Mouse (Mus musculus): ENCODE results near the gene Uggt1. TPM values are rescaled to one million over a fixed set of nuclear protein-coding genes. Genes with fewer than 3 reads are reported as not detected.

Gene Uggt1
- polyA plus RNA-seq, 1 experiment from 2014 or later: 19.6 TPM

DNA sequence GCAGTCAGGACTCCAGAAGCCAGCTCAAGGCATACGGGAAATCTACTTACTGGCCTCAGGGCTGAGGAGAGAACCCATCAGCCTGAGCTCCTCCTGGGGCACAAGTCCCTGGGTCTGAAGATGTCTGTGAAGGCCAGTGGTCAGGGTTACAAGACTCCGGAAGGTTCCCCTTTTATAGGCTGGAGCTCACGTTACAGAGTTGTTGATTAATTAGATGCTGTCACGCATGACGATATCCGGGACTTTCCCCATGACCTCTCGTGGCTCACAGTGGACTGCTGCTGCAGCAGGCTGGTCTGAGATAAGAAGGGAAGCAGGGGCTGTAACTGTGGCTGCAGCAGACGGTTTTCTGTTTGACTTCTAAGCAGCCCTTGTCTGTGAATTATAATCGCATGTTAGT, 28.8 kb upstream of the Uggt1 start:
- WGBS (ENCODE audit: insufficient replicate concordance): 3% methylated on average over 9 of the region's 9 CpGs
- peaks cover 16% of the 10 kb centered on the region for H3K4me1 ChIP-seq (ENCODE audit: control insufficient read depth, low read depth, low read length)
- peak; percentile 48 for ATAC-seq (ENCODE audit: low read depth)
- no peak overlapping the region for H3K9ac ChIP-seq (ENCODE audit: low read depth, low read length)
- no peak overlapping the region for H3K27ac ChIP-seq (ENCODE audit: low read length)
- H3K36me3 ChIP-seq (ENCODE audit: control insufficient read depth, insufficient read depth): no peaks in the 10 kb centered on the region
- no peaks in the 10 kb centered on the region for H3K27me3 ChIP-seq (ENCODE audit: control insufficient read depth, insufficient read depth, low read depth, low read length)
- no peaks in the 10 kb centered on the region for H3K9me3 ChIP-seq (replicated peaks; ENCODE audit: control insufficient read depth, low read length)
- H3K4me2 ChIP-seq (ENCODE audit: low read depth, low read length): peak overlapping the region; percentile 28; the same call in 1 of the 2 replicates
- peak overlapping the region; percentile 25 for H3K4me3 ChIP-seq (ENCODE audit: low read depth, low read length)

DNA sequence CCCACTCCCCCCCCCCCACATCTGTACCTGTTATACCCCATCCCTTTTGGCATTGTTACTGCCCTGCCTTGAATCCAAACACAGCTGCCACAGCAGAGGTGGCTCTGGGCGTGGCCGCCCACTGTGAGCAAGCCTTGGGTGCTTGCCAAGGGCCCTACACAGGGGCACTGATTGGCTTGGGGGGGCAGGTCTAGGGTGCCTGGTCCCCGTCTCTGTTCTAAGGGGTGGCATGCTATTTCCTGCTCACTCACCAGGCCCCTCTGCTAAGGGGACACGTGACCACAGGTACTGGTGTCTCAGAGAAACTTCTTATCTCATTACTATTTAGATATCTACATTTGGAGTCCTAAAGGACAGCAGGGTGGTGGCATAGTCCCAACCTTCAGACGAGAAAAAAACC, 28.0 kb upstream of the Uggt1 start:
- no peak overlapping the region; the same call in 1 of the 2 replicates for H3K9ac ChIP-seq (ENCODE audit: low read depth, low read length)
- no peaks in the 10 kb centered on the region for H3K27me3 ChIP-seq (ENCODE audit: control insufficient read depth, insufficient read depth, low read depth, low read length)
- no peak; the same call in 1 of the 2 replicates for ATAC-seq (ENCODE audit: low read depth)
- peaks cover 16% of the 10 kb centered on the region for H3K4me1 ChIP-seq (ENCODE audit: control insufficient read depth, low read depth, low read length)
- H3K4me3 ChIP-seq (ENCODE audit: low read depth, low read length): no peak overlapping the region
- no peak overlapping the region for H3K27ac ChIP-seq (ENCODE audit: low read length)
- 0 out of 2 replicates have a peak overlapping the region, but pooled peaks have one; percentile 28 for H3K4me2 ChIP-seq (ENCODE audit: low read depth, low read length)
- no peaks in the 10 kb centered on the region for H3K9me3 ChIP-seq (replicated peaks; ENCODE audit: control insufficient read depth, low read length)
- no peaks in the 10 kb centered on the region for H3K36me3 ChIP-seq (ENCODE audit: control insufficient read depth, insufficient read depth)
- 20% methylated on average over 5 of the region's 5 CpGs for WGBS (ENCODE audit: insufficient replicate concordance)

DNA sequence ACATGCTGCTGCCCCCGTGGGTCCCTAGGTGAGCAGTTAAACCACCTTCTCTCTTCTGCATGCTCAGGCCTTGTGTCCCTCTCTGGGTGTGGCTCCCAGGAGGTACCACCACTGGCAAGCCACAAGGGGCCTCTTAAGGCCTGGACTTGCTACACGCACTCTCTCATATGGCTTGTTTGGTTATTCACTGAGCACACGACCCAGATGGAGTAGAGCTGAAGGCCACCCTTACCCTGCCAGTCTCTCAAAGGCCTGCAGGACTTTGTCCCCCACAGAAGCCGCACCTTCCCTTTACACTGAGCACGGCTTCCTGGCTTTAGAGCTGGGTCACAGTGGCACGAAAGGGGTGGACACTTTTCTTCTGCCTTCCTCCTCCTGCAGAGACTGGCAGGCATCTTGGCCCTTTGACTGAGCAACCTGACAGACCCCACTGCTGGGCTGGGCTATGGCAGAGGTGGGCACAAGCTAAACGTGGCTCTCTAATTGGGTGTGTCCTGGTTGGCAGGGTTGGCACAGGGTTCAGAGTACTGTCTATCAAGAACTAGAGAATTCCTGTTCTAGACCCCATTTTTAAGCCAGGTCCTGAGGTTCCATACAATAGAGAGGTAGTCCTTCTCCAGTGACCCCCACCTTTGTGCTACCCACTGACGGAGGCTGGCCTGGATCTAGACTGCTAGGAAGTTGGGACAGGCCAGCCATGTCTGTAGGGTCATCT, 27.2 kb upstream of the Uggt1 start:
- Histone ChIP-seq H3K4me2 (ENCODE audit: low read depth, low read length) (no peak overlapping the region), H3K4me1 (ENCODE audit: control insufficient read depth, low read depth, low read length) (peaks cover 16% of the 10 kb centered on the region), H3K27me3 (ENCODE audit: control insufficient read depth, insufficient read depth, low read depth, low read length) (no peaks in the 10 kb centered on the region), H3K27ac (ENCODE audit: low read length) (peak overlapping the region; percentile 18; the same call in 1 of the 2 replicates), H3K4me3 (ENCODE audit: low read depth, low read length) (no peak overlapping the region), H3K9me3 (replicated peaks; ENCODE audit: control insufficient read depth, low read length) (no peaks in the 10 kb centered on the region), H3K9ac (ENCODE audit: low read depth, low read length) (no peak overlapping the region), H3K36me3 (ENCODE audit: control insufficient read depth, insufficient read depth) (no peaks in the 10 kb centered on the region)
- ATAC-seq (ENCODE audit: low read depth): no peak
- 26% methylated on average over 8 of the region's 8 CpGs for WGBS (ENCODE audit: insufficient replicate concordance)

DNA sequence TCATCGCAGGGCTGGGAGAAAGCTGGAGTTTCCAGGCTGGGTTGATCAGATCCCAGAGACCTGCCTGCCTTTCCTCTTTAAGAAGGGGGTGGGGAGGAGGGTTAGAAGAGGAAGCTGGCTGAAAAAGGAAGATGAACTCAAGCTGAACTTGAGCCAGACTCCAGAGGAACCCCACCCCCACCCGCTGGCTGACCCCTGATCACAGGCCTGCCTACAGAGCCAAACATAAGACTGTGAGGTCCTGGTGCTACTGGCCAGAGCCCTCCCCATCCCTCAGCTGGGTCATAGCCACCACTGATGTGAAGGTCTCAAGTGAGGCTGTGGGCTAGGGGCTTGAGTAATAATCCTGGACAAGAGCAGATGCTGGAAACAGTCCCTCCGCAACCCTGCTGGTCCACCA, 26.1 kb upstream of the Uggt1 start:
- Histone ChIP-seq H3K4me1 (ENCODE audit: control insufficient read depth, low read depth, low read length) (peaks cover 16% of the 10 kb centered on the region), H3K4me2 (ENCODE audit: low read depth, low read length) (no peak overlapping the region), H3K9me3 (replicated peaks; ENCODE audit: control insufficient read depth, low read length) (no peaks in the 10 kb centered on the region), H3K27me3 (ENCODE audit: control insufficient read depth, insufficient read depth, low read depth, low read length) (no peaks in the 10 kb centered on the region), H3K9ac (ENCODE audit: low read depth, low read length) (no peak overlapping the region), H3K4me3 (ENCODE audit: low read depth, low read length) (no peak overlapping the region), H3K27ac (ENCODE audit: low read length) (0 out of 2 replicates have a peak overlapping the region, but pooled peaks have one; percentile 21), H3K36me3 (ENCODE audit: control insufficient read depth, insufficient read depth) (no peaks in the 10 kb centered on the region)
- peak; percentile 40; the same call in 1 of the 2 replicates for ATAC-seq (ENCODE audit: low read depth)
- 25% methylated on average over 3 of the region's 3 CpGs for WGBS (ENCODE audit: insufficient replicate concordance)

DNA sequence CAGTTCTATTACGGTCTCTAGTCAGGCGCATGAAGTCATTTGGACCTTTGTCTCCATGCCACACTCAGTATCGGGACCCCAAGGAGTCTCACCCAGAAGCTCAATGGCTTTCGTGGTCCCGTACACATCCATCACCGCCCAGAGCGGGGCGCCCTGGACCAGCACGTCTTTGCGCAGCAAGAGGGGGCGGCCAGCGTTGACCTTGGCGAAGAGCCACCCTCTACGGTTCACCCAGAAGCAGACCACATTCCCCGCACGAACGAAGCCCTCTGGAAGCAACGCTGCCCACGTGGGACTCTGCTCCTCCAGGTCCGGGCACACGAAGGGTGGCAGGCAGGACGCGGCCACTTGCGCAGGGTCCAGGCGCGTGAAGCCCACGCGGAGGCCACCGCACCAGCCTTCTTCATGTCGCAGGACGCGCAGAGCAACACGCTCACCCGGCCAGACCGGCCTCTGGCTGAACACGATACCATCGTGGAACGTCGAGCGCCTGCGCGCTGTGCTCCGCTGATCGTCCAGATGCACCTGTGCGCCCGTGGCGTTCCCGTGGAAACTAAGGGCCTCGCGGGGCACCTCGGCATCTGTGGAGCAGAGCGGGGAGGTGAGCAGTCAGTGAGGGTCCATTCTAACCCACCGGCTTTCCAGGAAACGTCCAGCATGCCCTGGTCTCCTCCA, 24.7 kb upstream of the Uggt1 start:
- Histone ChIP-seq H3K4me2 (ENCODE audit: low read depth, low read length) (no peak overlapping the region), H3K27me3 (ENCODE audit: control insufficient read depth, insufficient read depth, low read depth, low read length) (no peaks in the 10 kb centered on the region), H3K36me3 (ENCODE audit: control insufficient read depth, insufficient read depth) (no peaks in the 10 kb centered on the region), H3K9ac (ENCODE audit: low read depth, low read length) (no peak overlapping the region), H3K27ac (ENCODE audit: low read length) (no peak overlapping the region), H3K4me1 (ENCODE audit: control insufficient read depth, low read depth, low read length) (peaks cover 17% of the 10 kb centered on the region), H3K4me3 (ENCODE audit: low read depth, low read length) (no peak overlapping the region), H3K9me3 (replicated peaks; ENCODE audit: control insufficient read depth, low read length) (no peaks in the 10 kb centered on the region)
- 67% methylated on average over 54 of the region's 54 CpGs for WGBS (ENCODE audit: insufficient replicate concordance)
- no peak for ATAC-seq (ENCODE audit: low read depth)

GRCm38 (mm10) chr1:36267595-36267994, 23.1 kb upstream of the Uggt1 start:
- 86% methylated on average over 3 of the region's 3 CpGs for WGBS (ENCODE audit: insufficient replicate concordance)
- H3K9me3 ChIP-seq (replicated peaks; ENCODE audit: control insufficient read depth, low read length): no peaks in the 10 kb centered on the region
- no peak overlapping the region for H3K27ac ChIP-seq (ENCODE audit: low read length)
- H3K27me3 ChIP-seq (ENCODE audit: control insufficient read depth, insufficient read depth, low read depth, low read length): no peaks in the 10 kb centered on the region
- peaks cover 10% of the 10 kb centered on the region; the same call in 1 of the 2 replicates for H3K4me1 ChIP-seq (ENCODE audit: control insufficient read depth, low read depth, low read length)
- no peak for ATAC-seq (ENCODE audit: low read depth)
- no peaks in the 10 kb centered on the region for H3K36me3 ChIP-seq (ENCODE audit: control insufficient read depth, insufficient read depth)
- no peak overlapping the region for H3K4me2 ChIP-seq (ENCODE audit: low read depth, low read length)
- no peak overlapping the region for H3K9ac ChIP-seq (ENCODE audit: low read depth, low read length)
- no peak overlapping the region for H3K4me3 ChIP-seq (ENCODE audit: low read depth, low read length)

- Histone ChIP-seq H3K4me3 (ENCODE audit: low read depth, low read length) (no peak overlapping the region), H3K9me3 (replicated peaks; ENCODE audit: control insufficient read depth, low read length) (no peaks in the 10 kb centered on the region), H3K27ac (ENCODE audit: low read length) (no peak overlapping the region), H3K36me3 (ENCODE audit: control insufficient read depth, insufficient read depth) (no peaks in the 10 kb centered on the region), H3K9ac (ENCODE audit: low read depth, low read length) (no peak overlapping the region), H3K4me1 (ENCODE audit: control insufficient read depth, low read depth, low read length) (peaks cover 5% of the 10 kb centered on the region; the same call in 1 of the 2 replicates), H3K4me2 (ENCODE audit: low read depth, low read length) (no peak overlapping the region), H3K27me3 (ENCODE audit: control insufficient read depth, insufficient read depth, low read depth, low read length) (no peaks in the 10 kb centered on the region)
- 49% methylated on average over 6 of the region's 6 CpGs for WGBS (ENCODE audit: insufficient replicate concordance)
- no peak for ATAC-seq (ENCODE audit: low read depth)
Measured at GRCm38 (mm10) chr1:36266293-36266692, 21.8 kb upstream of the Uggt1 start.

DNA sequence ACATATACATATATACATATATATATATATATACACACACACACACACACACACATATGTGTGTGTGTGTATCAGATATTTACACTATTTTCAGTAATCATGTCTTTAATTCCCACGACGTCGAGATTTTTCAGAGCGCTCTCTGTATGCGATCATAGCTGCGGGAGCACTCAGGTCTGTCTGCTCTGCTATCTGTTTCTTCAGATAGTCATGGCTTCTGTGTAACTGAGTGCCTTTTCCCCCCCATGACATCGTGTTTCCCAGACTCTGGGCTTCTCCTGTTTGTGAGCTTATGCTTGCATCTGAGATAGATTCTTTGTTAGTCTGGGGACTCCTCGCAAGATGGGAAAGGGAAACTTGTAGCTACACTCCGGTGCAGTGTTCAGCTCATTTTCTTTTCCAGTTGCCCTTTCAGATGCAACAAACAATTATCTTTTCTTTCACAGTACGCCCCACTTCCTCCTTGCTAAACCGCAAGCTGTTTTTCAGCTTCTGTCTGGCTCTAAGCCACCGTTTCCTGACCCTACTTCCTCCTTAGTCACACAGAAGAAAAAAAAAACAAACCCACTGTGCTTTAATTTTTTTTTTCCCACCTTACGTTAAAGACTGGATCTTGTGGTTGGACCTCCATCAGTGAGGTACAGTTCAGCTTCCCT, 19.4 kb upstream of the Uggt1 start:
- Histone ChIP-seq H3K4me3 (ENCODE audit: low read depth, low read length) (no peak overlapping the region), H3K4me1 (ENCODE audit: control insufficient read depth, low read depth, low read length) (peaks cover 2% of the 10 kb centered on the region; the same call in 1 of the 2 replicates), H3K9ac (ENCODE audit: low read depth, low read length) (no peak overlapping the region), H3K27ac (ENCODE audit: low read length) (peak overlapping the region; percentile 81), H3K4me2 (ENCODE audit: low read depth, low read length) (peak overlapping the region; percentile 38), H3K9me3 (replicated peaks; ENCODE audit: control insufficient read depth, low read length) (no peaks in the 10 kb centered on the region), H3K36me3 (ENCODE audit: control insufficient read depth, insufficient read depth) (no peaks in the 10 kb centered on the region), H3K27me3 (ENCODE audit: control insufficient read depth, insufficient read depth, low read depth, low read length) (no peaks in the 10 kb centered on the region)
- WGBS (ENCODE audit: insufficient replicate concordance): 13% methylated on average over 13 of the region's 13 CpGs
- no peak for ATAC-seq (ENCODE audit: low read depth)

Measured in liver, embryonic 16.5 days (tissue).